Mouse (Mus musculus): ENCODE results near the gene Msh5.

DNA sequence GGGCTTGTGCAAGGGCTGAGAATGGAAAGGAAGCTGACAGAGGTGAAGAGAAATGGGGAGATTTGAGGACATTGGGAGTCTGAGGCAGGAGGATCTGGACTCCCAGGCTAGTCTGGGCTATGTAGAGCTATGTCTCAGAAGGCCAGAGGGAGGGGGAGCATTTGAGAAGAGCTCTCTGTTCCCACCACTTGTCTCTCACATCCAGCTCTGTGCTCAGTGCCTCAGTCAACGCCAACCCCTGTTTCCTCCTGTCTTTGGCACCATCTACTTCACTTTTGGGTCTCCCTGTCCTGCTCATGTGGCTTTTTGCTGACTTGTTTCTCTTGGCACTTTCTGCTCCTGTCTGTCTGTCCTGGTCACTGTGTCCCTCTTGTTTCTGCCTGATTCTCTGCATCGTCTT is 30.7 kb upstream of the Msh5 start:
- no peak for TF ChIP-seq CTCF (IDR thresholded peaks at IDR 0.05; ENCODE audit: low read depth, low read length)
- TF ChIP-seq POLR2A (IDR thresholded peaks at IDR 0.05; ENCODE audit: borderline replicate concordance, low read depth, low read length), result no peak

All from bone marrow macrophage, adult 2 months (primary cell).